Mouse (Mus musculus) small intestine, adult 2 months (tissue): ENCODE data around the gene Sp6. TPM values are rescaled to one million over a fixed set of nuclear protein-coding genes. Genes with fewer than 3 reads are reported as not detected.

Experiments
- H3K27ac ChIP-seq: fragments of 200-500 bp; 2 replicates; pipeline ENCODE4 v1.5.1; 2012; ENCODE audit warnings: low read depth, low read length, control low read depth, inconsistent platforms; ENCODE audit not compliant: insufficient read depth
- H3K27me3 ChIP-seq: fragments of 200-500 bp; 2 replicates; pipeline ENCODE4 v1.6.1; 2012; ENCODE audit warnings: mild to moderate bottlenecking, moderate library complexity, low read length, inconsistent platforms; ENCODE audit not compliant: control insufficient read depth, insufficient read depth
- H3K36me3 ChIP-seq: fragments of 200-500 bp; 2 replicates; pipeline ENCODE4 v1.6.1; 2012; ENCODE audit warnings: mild to moderate bottlenecking, low read length, control low read depth, inconsistent platforms; ENCODE audit not compliant: control insufficient read depth, insufficient read depth
- H3K4me1 ChIP-seq: fragments of 200-500 bp; 2 replicates; pipeline ENCODE4 v1.6.1; 2012; ENCODE audit warnings: low read length, inconsistent platforms, mixed read lengths; ENCODE audit not compliant: control insufficient read depth, insufficient read depth, insufficient read length
- H3K4me3 ChIP-seq: fragments of 200-500 bp; 2 replicates; pipeline ENCODE4 v1.5.1; 2012; ENCODE audit warnings: low read depth, mild to moderate bottlenecking, control low read depth, inconsistent platforms, low read length, moderate library complexity
- CTCF ChIP-seq: fragments of 200-500 bp; IDR thresholded peaks from 2 replicates; pipeline ENCODE4 v1.5.1; 2012; ENCODE audit warnings: low read depth, mild to moderate bottlenecking, control low read depth, inconsistent platforms, low read length, moderate library complexity, mixed read lengths; ENCODE audit not compliant: insufficient replicate concordance, insufficient read length; ENCODE audit errors: extremely low read depth
- POLR2A ChIP-seq: fragments of 200-500 bp; IDR thresholded peaks from 2 replicates; pipeline ENCODE4 v1.6.1; 2012; ENCODE audit warnings: low read depth, mild to moderate bottlenecking, control low read depth, inconsistent platforms, low read length, moderate library complexity
- WGBS: fragments of 180-500 bp; shearing (Covaris S2); methylation state at CpG from one replicate; pipeline ENCODE4 v1.1.7; 2018; 5-methylcytosine and 5-hydroxymethylcytosine counted together
- polyA plus RNA-seq: library from polyadenylated mRNA; depleted of rRNA; stranded (reverse); fragments of >200 nt; gene quantifications from 2 replicates; pipeline ENCODE4 v1.2.3, GENCODE M21; 2012

Gene Sp6
- polyA plus RNA-seq, 1 experiment, result 0.22 TPM

GRCm38 (mm10) chr11:97009198-97009790, 3.9 kb upstream of the Sp6 start:
- Histone ChIP-seq H3K36me3 (no peaks in the 10 kb centered on the region), H3K27me3 (peaks cover 40% of the 10 kb centered on the region), H3K4me3 (no peak overlapping the region), H3K4me1 (no peaks in the 10 kb centered on the region), H3K27ac (no peak overlapping the region)
- 50% methylated on average over 8 of the region's 8 CpGs for WGBS
- TF ChIP-seq POLR2A, result no peak
- no peak for TF ChIP-seq CTCF

GRCm38 (mm10) chr11:97017696-97018582, 4.7 kb downstream of the Sp6 start:
- TF ChIP-seq CTCF (no peak), POLR2A (no peak)
- peak overlapping the region; percentile 52 for H3K4me3 ChIP-seq
- WGBS, result 3% methylated on average over 36 of the region's 36 CpGs

GRCm38 (mm10) chr11:97018583-97019344, 5.6 kb downstream of the Sp6 start:
- no peaks in the 10 kb centered on the region for H3K36me3 ChIP-seq
- H3K27ac ChIP-seq, result no peak overlapping the region

More at GRCm38 (mm10) chr11:97017696-97018582, 4.7 kb downstream of the Sp6 start:
- Histone ChIP-seq H3K4me1 (peaks cover 12% of the 10 kb centered on the region), H3K27me3 (peaks cover 61% of the 10 kb centered on the region), H3K27ac (no peak overlapping the region), H3K36me3 (no peaks in the 10 kb centered on the region)

GRCm38 (mm10) chr11:97019345-97019708, 6.1 kb downstream of the Sp6 start:
- Histone ChIP-seq H3K4me3 (peak overlapping the region; percentile 52; the same call in 1 of the 2 replicates), H3K36me3 (no peaks in the 10 kb centered on the region), H3K4me1 (peaks cover 12% of the 10 kb centered on the region), H3K27ac (no peak overlapping the region), H3K27me3 (peaks cover 50% of the 10 kb centered on the region)
- TF ChIP-seq CTCF (no peak), POLR2A (no peak)
- 20% methylated on average over 13 of the region's 13 CpGs for WGBS

More at GRCm38 (mm10) chr11:97018583-97019344, 5.6 kb downstream of the Sp6 start:
- WGBS, result 1% methylated on average over 54 of the region's 68 CpGs
- Histone ChIP-seq H3K4me1 (peaks cover 12% of the 10 kb centered on the region), H3K4me3 (peak overlapping the region; percentile 52), H3K27me3 (peaks cover 53% of the 10 kb centered on the region)
- TF ChIP-seq CTCF (no peak), POLR2A (no peak)

GRCm38 (mm10) chr11:97021121-97021765, 8.0 kb downstream of the Sp6 start:
- Histone ChIP-seq H3K36me3 (no peaks in the 10 kb centered on the region), H3K4me3 (peak overlapping the region; percentile 73), H3K4me1 (peaks cover 15% of the 10 kb centered on the region), H3K27me3 (peaks cover 42% of the 10 kb centered on the region), H3K27ac (no peak overlapping the region)
- 2% methylated on average over 27 of the region's 27 CpGs for WGBS
- no peak for TF ChIP-seq CTCF
- no peak for TF ChIP-seq POLR2A

- WGBS, result 1% methylated on average over 50 of the region's 50 CpGs
- TF ChIP-seq CTCF (peak; percentile 61), POLR2A (no peak)
These were observed 8.8 kb downstream of the Sp6 start for GRCm38 (mm10) chr11:97021873-97022484.

More at GRCm38 (mm10) chr11:97021873-97022484, 8.8 kb downstream of the Sp6 start:
- H3K36me3 ChIP-seq, result no peaks in the 10 kb centered on the region
- H3K4me1 ChIP-seq, result peaks cover 15% of the 10 kb centered on the region
- no peak overlapping the region for H3K27ac ChIP-seq
- peak overlapping the region; percentile 73 for H3K4me3 ChIP-seq
- H3K27me3 ChIP-seq, result peaks cover 35% of the 10 kb centered on the region
